Mouse (Mus musculus) ovary, postnatal 10 days (tissue): Measurements from ENCODE around the gene BC030499.

Experiments
- DNase-seq: peaks from one replicate; pipeline ENCODE4 v3.0.0; 2022; ENCODE audit warnings: low spot score

Gene BC030499

DNA sequence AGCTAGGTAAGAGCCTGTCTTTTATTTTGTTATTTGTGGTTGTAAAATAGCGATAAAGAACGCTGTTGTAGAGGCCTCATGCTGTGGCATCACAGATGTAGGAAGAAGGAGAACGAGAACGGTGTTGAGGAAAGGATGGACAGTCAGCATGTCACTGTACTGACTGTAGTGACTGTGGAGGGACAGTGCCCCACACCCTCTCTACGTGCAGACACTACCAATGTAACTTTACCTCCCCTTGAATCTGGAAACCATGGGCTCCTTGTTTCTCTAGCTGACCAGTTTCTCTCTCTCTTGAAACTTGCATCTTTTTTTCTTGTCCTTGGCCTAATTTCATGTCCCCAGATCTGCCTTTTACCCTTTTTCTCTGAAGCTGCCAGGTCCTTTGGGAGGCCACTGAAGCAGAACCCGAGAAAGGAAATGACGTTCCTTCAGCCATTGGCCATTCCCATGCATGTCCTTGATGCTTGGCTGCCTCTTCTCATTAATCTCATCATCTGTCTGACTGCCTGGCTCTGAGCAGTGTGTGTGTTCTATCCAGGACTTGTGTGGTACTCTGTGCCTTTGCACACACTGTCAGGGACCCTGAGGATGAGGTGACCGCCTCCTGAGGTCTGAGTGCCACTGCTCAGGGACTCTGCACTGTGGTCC lies 20.3 kb downstream of the BC030499 start:
- no peak for DNase-seq

DNA sequence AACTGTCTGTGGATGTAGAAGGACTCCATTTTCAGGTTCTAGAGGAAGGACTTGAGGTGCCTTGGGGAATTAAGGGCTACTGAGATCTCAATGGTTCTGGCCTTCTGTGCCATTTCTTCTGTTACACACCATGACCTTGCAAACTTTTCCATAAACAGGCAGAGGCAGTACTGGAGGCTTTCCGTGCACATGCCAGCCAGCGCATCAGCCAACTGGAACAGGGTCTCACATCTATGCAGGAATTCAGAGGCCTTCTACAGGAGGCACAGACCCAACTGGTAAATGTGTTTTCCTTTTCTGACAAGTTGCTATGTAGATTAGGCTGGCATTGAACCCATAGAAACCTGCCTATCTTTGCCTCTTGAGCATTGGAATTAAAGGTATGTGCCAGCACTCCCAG lies 23.0 kb downstream of the BC030499 start:
- no peak for DNase-seq

DNA sequence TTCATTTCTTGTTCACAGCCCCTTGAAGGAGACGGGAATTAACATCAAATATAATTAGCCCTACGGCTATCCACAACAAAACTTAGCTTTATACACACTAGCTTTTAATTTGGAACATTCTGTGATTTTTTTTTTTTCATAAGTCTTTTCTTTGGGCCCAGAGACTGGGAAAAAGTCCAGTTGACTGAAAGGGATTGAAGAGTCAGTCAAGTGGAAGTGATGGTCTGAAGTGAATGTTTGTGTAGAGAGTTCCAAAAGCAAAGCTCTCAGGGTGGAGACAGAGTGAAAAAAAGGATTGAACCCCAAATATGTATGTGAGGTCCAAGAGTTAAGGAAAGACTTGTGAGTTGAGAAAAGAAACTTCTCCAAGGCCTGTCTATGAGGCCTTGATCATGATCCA lies 27.8 kb downstream of the BC030499 start:
- no peak for DNase-seq

DNA sequence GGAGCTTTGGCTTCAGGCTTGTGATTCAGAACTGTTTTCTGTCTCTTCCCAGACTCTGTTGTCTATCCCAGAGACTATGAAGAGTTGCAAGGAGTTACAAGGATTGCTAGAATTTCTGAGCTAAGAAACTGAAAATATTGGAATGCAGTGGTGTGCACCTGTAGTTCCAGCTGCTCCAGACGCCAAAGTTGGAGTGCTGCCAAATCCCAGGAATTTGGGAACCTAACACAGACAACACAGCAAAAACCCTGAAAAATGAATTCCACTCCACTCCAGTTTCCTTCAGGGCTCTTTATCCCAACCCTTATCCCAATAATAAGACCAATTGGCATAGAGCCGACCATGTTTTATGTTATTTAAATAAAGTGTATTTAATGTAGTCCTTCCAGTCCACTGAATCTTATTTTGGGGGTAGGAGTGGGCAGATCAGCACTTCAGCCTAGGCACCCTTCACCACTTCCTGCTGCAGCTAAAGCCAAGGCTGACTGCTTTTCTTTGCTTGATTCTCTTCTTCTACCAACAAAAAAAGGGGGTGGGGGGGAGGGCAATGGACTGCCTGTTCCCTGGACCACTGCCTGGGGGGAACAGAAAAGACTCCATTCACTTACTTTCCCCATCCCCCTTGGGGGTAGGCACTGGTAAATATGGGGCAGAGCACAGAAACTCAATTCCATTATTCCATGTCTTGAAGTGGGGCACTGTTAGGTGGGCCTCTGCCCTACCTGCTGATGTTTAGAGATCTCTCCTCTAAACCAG lies 31.6 kb downstream of the BC030499 start:
- DNase-seq: no peak

DNA sequence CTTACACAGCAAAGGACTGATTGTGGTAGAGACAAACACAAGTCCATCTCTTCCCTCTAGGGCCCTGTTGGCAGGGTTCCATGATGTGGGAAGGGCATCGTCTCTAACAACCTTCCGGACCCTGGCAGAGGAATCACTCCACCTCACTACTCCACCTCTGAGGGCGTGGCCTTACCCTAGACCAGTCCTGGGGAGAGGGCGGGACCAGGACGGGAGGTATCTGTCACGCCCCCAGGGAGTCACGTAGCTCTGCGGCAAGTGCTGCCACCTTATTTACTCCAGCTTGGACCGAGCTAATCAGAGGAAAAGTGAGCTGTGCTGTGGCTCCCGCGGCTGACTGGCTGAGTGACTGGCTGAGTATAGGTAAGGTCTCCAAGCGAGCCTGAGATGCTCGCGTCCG lies 32.2 kb downstream of the BC030499 start, which contains the start of gene Aldoc:
Aldoc (plus strand) TSS at position 109 of the 400 bp plus-strand sequence.
- no peak for DNase-seq

DNA sequence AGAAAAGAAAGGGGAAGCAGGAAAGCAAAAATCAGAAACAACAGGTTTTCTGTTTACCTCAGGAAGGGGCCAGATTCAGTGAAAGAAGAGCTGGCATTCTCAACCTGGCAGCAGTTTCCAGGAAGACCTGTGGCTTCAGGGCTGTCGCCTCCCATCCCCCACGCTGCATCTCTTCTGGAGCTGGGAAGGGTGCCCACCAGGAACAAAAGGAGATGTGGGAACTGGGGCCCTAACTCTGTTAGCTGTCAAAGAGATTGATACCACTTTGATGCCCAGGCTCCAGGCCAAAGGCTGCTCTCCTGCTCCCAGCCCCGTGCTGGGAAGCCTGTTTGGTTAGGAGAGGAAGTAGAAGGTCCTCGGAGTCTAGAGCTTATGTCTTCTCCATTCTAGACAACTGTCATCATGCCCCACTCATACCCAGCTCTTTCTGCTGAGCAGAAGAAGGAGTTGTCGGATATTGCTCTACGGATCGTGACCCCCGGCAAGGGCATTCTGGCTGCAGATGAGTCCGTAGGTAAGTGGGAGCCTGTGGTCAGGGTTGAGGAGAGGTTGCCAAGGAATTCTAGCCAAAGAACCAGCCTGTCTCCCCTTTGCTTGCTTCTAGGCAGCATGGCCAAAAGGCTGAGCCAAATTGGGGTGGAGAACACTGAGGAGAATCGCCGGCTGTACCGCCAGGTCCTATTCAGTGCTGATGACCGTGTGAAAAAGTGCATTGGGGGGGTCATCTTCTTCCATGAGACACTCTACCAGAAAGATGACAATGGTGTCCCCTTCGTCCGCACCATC lies 33.6 kb downstream of the BC030499 start:
- no peak for DNase-seq

DNA sequence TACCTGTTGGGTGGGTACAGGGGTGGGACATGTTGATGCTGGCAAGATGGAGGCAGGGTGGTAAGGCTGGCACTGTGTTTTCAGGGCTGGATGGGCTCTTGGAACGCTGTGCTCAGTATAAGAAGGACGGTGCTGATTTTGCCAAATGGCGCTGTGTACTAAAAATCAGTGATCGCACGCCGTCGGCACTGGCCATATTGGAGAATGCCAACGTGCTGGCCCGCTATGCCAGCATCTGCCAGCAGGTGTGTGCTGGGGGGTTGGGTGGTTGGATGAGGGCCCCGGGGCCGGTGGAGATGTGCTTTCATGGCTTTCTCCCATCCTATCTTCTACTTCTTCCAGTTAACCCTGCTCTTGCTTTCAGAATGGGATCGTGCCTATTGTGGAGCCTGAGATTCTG lies 34.3 kb downstream of the BC030499 start:
- no peak for DNase-seq

DNA sequence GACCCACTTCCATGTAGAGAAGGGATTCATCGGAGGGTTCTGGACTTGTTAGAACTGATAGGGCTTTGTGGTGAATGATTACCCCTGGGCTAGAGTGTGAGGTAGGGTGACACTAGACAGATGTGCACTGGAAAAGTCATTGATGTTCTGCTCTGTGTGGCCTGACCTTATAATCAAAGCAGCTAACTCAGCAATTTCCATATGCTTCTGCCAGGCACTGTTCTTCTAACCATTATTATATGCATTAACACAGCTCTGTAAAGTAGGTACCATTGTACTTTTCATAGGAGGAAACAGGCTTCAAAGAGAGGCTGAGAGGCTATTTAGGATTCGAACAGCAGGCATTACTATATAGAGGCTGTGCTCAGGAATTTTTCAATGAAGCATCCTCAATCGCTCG lies 36.6 kb downstream of the BC030499 start:
- DNase-seq: no peak

DNA sequence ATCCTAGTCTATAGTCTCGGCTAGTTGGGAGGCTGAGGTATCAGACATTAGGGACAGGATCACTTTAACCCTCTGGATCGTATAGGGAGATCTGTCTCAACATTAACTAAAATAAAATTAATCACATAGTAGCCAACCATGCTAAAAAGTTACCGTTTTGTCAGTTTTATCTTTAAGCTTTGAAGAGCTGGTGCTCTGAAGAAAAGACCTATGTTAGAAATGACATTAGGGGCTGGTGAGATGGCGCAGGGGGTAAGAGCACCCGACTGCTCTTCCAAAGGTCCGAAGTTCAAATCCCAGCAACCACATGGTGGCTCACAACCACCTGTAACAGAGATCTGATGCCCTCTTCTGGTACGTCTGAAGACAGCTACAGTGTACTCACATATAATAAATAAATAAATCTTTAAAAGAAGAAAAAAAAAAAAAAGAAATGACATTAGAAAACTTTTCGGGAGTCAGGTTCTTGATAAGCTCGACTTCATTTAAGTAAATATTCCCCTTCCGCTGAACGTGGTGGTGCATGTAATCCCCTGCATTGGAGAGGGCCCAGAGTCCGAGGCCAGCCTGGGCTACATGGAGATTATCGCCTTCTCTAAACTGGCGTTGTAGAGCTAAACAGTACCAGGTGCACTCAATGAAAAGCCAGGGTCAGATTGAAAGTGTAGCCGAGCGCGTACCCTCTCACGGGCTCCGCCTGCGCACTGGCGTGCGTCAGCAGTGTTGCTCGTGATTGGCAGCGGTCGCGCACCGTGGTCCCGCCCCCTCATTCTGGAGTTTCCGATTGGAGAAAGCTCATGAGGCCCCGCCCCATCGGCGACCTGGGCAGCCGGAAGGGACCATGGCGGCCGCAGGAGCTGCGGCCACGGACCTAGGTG lies 37.2 kb downstream of the BC030499 start, which contains the start of gene Pigs:
Pigs (plus strand) TSS at position 782 of the 878 bp plus-strand sequence.
- DNase-seq: peak; percentile 77

DNA sequence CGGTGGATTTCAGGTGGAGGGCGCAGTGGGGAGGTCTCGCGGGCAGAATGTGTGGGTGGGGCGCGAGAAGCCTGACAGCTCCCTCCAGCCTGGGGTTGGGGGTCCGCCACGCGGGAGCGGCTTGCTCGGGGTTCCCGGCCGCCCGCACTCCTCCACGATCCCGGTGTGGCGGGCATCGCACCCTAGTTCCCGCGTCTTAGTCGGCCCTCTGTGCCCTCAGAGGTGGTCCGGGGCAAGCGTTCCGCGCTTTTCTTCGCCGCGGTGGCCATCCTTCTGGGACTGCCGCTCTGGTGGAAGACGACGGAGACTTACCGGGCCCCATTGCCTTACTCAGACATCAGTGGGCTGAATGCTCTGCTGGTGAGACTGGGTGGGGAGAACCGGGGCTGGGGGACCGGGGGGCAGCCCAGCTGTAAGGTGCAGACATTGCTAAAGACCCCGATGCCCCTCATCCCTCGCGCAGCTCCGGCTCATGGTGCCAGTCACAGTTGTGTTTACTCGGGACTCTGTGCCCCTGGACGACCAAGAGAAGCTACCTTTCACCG lies 37.9 kb downstream of the BC030499 start:
- DNase-seq: no peak

DNA sequence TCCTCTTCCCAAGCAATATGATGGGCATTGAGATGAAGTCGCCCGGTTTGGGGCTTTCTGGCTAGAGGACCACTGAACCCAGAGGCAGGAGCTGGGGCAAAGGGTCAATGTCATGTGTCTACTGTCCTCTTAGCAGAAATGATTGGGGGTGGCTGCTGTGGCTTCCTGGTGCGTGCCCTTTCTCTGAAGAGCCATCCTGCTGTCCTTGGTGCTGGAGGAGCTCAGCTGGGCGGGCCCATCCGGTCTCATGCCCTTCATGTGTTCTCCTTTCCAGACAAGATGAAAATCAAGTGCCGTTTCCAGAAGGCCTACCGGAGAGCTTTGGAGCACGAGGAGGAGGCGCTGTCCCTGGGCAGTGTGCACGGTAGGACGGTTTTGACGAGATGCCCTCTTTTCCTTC lies 42.0 kb downstream of the BC030499 start:
- DNase-seq: no peak

DNA sequence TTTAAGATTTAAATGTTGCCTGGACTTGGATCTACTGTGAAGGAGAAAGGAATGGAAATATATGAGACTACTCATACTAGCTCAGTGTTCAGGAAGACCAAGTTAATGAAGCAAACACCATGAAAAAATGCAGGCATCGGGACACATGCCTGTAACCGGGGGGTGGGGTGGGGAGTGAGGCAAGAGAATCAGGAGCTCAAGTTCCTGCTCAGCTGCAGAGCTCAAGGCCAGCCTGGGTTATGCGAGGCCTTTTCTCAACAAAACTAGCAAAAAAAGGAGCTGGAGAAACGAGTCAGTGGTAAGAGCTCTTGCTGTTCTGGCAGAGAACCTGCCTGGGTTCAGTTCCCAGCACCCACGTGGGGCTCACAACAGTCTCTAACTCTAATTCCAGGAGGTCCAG lies 43.4 kb downstream of the BC030499 start:
- DNase-seq: no peak

DNA sequence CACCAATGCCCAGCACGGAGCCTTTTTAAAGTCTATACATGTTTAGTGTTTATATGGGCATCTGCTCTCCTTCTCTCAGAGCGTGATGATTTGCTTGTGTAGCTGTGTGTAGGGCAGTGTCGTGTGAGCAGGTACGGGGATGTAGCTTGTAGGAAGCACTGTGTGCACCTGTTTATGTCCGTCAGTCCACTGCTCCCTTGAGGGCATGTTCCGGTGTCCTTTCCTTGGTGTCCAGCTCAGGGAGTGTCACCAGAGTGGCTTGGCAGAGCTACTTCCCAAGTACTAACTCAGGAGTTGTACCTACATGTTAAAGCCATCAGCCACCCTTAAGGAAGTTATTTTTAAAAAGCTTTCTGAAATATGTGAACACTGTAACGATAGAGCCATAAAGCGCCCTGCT lies 46.4 kb downstream of the BC030499 start:
- no peak for DNase-seq

DNA sequence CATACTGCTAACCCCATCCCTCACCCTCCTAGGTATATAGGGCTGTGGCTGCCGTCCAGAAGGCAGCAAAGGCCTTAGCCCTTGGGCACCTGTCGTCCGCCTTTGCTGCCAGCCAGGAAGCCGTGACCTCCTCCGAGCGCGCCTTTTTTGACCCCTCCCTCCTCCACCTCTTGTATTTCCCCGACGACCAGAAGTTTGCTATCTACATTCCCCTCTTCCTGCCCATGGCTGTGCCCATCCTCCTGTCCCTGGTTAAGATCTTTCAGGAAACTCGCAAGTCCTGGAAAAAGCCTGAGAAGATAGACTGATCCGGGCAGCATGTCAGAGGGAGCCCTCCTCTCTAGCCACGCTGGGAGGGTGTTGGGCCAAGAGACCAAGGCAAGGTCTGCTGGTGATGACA lies 51.1 kb downstream of the BC030499 start:
- DNase-seq: no peak

DNA sequence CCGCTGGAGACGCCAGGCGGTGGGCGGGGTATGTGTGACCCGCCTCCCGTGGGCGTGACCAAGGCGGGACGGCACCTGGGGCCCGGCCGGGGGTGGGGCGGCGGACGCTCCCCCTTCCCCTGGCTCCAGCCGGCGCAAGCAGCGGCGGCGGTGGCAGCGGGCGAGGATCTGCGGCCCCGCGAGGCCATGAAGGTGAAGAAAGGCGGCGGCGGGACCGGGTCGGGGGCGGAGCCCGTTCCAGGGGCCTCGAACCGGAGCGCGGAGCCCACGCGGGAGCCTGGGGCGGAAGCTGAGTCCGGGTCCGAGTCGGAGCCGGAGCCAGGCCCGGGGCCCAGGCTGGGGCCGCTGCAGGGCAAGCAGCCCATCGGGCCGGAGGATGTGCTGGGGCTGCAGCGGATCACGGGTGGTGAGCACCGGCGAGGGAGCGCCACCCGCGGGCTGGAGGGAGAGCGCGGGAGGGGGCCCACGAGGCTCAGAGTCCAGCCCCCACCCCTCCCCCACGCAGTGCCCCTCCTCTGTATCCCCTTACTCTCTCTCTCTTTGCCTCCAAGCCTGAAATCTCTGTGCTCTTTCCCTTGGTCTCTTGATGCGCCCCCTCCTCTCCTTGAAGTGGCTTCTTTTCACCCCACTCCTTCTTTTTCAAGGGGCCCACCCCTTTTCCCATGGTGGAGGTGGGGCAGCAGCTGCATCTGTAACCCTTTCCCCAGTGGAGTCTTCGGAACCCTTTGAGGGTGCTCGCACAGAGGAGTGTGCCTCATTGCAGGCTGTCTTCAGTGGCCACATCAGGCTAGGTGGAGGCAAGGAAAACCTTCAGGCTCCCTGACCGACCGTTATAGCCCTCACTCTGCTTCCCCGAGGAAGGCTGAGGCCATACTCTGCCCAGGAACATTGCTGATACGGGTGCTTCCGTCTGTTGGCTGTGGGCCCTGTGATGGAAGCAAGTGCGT lies 53.0 kb downstream of the BC030499 start, which contains the start of gene Unc119:
Unc119 (plus strand) TSS at position 102 of the 947 bp plus-strand sequence.
- peak; percentile 80 for DNase-seq

DNA sequence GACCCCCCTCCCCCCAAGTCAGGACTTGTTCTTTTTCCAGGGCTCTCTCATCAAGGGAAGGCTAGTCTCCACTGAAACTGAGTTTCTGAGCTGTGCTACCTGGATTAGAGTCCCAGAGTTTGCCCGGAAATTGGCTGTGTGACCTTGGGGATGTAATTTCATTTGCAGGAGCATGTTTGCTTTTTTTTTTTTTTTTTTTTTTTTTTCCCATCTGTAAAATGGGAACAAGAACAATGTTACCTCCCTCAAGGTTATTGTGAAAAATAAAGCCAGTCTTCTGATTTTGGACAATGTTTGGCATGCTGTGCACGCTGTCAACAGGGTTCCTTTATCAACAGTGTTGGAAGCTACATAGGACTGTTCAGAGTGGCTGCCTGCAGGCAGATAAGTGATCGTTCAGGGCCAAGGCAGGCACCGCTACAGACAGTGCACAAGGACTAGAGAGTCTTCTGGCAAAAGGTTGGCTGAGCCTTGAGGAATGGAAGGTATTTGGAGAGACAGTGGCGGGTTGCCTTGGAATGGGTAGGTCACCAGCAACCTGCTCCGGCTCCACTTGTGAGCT lies 53.8 kb downstream of the BC030499 start:
- no peak for DNase-seq

DNA sequence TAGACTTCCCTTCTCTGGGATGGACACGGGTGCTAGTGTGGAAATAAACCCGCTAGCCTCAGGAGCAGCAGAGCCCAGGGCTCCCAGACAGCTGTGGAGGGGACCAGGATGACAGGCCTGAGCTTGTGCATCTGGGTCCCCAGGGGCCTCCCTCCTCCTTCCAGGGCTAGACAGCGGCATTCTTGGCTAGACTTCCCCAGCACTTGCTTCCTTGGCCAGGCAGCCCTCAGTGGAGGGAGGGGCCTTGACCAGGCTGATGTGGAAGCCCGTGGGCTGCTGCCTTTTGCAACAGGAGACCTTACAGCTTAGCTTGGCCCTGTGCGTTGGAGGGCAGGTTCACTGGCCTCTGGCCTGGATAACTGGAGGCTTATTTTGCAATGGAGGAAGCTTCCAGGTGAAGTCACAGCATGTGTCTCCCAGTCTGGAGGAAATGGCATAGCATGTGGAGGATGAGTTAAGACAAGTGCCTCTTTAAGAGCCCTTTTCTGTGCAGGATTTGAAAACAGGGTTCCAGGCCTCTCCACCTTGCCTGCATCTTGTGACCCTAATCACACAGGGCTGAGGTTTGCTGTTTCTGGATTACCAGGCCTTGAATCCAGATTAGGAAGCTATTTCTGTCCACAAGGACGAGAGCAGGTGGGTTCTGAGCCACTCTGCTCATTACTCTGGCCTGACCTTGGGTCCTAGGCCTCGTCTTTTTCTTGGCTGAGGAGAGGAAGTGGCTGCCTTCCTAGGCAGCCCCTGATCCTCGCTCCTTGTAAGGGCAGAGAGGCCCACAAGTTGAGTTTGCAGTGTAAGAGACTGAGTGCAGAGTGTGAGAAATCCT lies 54.5 kb downstream of the BC030499 start:
- no peak for DNase-seq

DNA sequence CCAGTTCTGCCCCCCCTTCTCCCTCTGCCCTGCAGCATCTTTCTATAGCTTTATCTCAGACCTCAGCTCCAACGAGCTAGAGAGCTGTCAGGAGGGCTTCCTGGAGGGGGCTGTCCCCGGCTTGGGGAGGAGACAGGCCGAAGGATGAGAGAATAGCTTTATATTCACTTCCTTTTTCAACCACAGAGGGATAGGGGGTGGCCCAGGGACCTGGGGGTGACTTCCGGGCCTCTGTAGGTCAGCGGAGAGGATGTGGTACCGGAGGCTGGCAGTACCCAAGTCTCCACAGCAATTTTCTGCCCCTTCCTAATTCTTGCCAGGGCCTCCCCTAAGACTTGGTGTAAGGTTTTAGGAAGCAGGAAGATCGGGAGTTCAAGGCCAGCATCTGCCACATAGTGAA lies 55.2 kb downstream of the BC030499 start:
- DNase-seq: no peak
